Mouse (Mus musculus) left cerebral cortex, postnatal 10 days (tissue): ENCODE data around the gene Ptger2. TPM values are rescaled to one million over a fixed set of nuclear protein-coding genes. Genes with fewer than 3 reads are reported as not detected.
"Not testable (repeated sequence)": the region's sequence is repeated elsewhere in the genome, so short reads cannot be mapped to it uniquely, and the experiment has no call there.

Experiments
- DNase-seq, 2 experiments: peaks; one replicate each; pipeline ENCODE4 v3.0.0; 2021 to 2022; ENCODE audit warnings: low spot score in 2 of 2, mixed read lengths in 1 of 2; ENCODE audit errors: extremely low spot score in 1 of 2
- intact Hi-C: fragments of 180-260 bp; cut with DNase I; formaldehyde crosslinking; loops from one replicate; pipeline ENCODE4 v1.15.1; 2025
- total RNA-seq, 2 experiments: library from RNA; stranded (reverse); gene quantifications; 2 replicates each; pipeline ENCODE4 v1.2.3; 2021

Ptger2 gene
- total RNA-seq: under 1 TPM; 0.57 to 0.66 TPM

DNA sequence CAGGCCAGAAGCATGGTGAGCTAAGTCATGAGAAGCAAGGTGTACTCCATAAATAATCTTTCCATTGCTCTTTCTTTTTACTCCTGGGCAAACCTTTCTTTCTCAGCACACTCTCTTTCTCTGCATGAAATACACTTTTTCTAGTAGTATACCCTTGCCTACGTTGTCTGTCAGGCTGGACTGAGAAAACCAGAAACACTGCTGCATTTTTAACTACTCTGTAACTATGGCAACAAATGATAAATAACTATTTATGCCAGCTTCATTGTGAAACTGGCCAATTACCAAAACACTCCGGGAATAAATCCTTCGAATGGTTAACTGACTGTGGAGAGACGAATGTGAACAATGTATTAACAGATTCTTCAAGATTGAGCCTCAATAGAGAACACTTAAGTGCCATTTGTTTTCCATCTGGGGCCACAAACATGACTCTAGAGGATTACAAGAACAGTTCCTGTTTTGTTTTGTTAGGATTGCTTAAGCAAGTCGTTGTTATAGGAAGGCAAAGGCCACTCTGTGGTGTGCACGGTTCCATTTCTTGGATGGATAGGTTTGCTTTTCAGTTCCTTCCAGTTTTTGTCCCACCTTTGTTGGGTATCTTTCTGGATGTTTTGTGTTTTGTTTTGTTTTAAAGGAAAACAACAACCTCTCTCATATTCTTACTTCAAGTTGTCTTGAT, at the start of gene Ptger2:
TSS of gene Ptger2 (plus strand) at position 522 of the 682 bp plus-strand sequence.
- intact Hi-C loops: not testable (repeated sequence)

DNA sequence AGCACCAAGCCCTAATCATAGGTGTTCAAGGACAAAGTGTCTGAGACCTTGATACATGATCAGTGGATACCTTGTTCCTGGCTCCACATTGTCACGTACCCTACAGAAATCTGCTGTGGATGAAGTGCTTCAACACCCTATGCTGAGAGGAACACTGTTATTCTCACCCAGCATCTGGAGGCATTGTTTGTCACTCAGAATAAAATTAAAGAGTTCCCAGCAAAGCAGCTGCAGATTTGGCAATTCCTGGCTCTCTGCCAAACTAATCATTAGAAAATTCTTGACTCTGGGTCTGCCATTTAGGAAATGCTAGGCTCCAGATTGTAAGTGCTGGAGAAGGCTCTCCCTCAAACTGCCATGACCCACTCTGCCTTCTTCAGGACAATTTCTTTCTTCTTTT, 27.2 kb upstream of the Ptger2 start:
- no peak for DNase-seq
- intact Hi-C loops: no loop called here

More for the DNA sequence above, at the start of gene Ptger2:
- not testable (repeated sequence) for DNase-seq

DNA sequence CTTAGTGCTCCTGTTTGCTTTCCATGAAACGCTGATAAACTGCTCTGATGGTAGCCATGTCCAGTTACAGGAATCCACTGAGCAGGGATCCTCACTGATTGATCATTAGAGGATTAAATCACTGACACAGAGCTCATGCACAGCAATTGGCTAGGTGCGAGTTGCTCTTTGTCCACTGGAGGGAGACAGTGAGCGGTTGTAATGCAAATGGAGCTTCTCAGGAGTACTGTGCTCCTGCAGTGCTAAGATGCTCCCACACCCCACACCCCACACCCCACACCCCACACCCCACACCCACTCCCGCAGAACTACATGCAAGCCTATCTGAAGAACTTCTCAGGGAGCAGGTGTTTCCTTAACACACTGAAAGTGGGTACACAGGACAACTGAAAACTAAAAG, 10.7 kb upstream of the Ptger2 start:
- peak; percentile 33 to 57 for DNase-seq
- intact Hi-C loops: loop anchor here (10.0 kb wide), 1 partner anchor 122 kb away; the partner anchor contains the start of gene Ptgdr

DNA sequence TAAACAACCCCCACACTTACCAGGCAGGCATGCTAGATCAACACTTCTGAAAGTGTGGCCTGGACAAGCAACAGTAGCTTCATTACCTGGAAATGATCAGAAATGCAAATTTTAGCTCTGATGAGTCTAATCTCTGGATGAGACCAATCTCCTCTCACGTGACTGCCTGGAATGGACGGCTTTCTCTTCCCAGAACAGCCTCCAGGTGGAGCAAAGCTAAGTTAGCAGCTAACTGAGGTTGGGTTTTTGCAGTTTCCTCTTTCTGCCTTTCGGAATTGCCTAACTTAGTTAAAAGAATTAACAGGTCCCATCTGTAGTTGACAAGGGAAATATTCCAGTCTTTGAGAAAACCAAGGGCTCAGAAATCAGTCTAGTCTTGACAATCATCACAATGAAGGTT, 8.1 kb upstream of the Ptger2 start:
- intact Hi-C loops: loop anchor here (1.0 to 10.0 kb wide), 2 partner anchors 125 to 162 kb away; partner anchors contain the start of gene Ptgdr
- DNase-seq: no peak

DNA sequence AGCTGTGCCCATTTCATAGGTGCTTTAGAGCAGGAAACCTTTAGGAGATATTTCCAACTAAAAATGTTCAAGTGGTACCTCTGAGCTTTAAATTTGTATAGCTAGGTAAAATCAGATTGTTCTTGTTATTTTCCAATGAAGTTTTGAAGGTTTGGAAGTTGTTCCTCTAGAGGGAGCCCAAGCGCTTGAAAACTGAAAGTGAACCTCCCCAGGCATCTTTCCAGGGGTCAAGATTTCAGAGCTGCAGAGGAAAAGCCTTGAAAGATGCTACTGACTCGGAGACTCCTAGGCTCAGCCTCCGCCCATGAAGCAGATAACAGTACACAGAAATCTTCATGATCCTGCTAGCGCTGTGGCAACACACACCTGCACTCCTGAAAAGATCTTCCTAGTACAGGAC, 6.5 kb upstream of the Ptger2 start:
- intact Hi-C loops: no loop called here

DNA sequence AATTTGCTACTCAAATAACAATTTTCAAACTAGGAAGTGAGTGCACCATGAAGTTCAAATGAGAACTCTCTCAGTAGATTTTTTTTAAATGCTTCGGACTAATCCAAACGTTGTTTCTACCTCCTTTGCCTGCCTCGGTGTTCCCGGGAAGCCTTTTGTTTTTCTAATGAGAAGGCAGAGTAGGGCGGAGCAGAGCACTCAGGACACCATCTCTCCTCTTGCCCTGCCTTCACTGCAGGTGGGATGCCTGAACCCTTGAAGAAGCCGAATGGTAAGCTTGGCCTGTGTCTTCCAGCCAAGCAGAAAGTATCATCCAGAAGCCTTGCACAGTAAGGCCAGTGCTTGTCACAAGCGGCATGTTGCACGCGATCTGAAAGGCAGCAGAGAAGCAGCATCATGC, 3.9 kb upstream of the Ptger2 start:
- intact Hi-C loops: no loop called here
- no peak for DNase-seq

More for the DNA sequence above, 6.5 kb upstream of the Ptger2 start:
- DNase-seq: peak; percentile 20 to 40

DNA sequence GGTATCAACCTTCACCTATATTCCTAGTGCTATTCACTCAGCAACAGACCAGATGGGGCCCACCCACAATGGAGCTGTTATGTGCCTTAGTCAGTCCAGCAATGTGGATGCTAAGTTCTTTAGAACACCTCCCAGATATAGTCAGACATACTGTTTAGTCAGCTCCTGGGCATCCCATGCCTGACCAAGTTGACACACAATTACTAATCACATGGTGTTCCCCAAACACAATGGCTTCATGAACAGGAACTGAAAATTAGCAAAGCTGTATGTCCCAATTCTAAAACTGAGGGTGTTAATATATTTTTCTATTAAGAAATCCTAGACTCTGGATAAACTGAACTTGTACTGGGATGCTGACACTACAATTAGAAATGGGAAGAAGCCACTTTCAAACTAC, 1.7 kb upstream of the Ptger2 start:
- DNase-seq: no peak
- intact Hi-C loops: no loop called here

DNA sequence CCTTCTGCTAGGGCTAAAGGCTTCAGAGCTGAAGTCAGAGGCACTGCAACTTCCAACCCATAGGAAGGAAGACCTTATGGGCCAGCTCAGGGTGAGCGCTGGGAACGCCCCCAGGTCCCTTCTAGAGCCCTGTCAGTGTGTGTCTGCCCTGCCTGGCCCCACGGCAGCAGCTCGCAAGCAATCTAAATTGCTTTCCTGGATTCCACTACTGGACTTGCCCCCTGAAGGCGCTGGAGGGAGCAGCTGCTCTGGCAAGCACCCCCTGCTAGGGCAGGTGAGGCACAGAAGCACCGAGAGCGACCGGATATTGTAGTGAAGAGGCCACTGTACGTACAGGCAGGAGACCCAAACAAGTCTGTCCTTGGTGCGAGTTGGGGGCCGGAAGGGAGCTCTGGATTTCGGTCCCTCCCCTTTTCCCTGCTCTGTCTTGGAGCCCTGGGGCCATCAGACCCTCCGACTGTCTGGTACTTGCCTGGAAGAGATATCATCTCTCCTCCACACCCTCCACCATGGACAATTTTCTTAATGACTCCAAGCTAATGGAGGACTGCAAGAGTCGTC, 541 bp downstream of the Ptger2 start:
- intact Hi-C loops: no loop called here
- no peak for DNase-seq

DNA sequence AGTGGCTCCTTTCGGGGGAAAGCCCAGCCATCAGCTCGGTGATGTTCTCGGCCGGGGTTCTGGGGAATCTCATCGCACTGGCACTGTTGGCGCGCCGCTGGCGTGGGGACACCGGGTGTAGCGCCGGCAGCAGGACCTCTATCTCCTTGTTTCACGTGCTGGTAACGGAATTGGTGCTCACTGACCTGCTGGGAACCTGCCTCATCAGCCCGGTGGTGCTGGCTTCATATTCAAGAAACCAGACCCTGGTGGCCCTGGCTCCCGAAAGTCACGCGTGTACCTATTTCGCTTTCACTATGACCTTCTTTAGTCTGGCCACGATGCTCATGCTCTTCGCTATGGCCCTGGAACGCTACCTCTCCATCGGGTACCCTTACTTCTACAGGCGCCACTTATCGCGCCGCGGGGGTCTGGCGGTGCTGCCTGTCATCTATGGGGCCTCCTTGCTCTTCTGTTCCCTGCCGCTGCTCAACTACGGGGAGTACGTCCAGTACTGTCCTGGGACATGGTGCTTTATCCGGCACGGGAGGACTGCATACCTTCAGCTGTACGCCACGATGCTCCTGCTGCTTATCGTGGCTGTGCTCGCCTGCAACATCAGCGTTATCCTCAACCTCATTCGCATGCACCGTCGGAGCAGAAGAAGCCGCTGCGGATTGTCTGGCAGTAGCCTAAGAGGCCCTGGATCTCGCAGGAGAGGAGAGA, 1.2 kb downstream of the Ptger2 start:
- intact Hi-C loops: no loop called here
- DNase-seq: peak in 1 of 2 experiments; percentile 30

DNA sequence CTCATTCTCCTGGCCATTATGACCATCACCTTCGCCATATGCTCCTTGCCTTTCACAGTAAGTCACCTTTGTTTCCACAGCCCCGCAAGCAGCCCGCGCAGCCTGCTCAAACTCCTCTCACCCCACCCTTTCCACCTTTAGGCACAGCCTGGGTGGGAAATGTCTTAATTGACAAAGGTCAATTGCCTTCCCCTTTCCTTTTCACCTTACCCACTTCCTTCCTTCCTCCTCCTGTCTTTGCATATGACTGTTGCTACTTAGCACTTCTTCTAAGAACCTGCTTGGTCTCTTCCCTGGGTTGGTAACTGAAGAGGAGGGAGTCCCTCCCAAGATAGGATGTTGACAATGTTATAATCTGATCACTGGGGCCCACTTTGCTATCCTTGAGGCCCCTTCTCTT, 1.8 kb downstream of the Ptger2 start:
- intact Hi-C loops: no loop called here
- DNase-seq: no peak

DNA sequence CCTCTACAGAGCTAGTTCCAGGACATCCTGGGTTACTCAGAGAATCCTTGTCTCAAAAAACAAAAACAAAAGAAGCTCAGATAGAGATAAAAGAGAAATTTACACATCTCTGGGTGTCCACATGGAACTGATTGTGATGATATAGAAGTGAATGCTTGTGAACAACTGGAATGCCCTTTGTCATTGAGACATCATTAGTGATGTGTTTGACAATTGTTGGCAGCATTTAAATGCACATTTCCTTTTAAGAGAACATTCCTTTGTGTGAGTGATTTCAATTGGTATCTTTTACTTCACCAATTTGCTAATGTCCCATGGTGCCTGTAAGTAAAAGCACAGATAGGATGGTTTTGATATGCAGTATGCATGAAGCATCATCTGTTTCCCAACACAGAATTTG, 6.3 kb downstream of the Ptger2 start:
- no peak for DNase-seq
- intact Hi-C loops: no loop called here

DNA sequence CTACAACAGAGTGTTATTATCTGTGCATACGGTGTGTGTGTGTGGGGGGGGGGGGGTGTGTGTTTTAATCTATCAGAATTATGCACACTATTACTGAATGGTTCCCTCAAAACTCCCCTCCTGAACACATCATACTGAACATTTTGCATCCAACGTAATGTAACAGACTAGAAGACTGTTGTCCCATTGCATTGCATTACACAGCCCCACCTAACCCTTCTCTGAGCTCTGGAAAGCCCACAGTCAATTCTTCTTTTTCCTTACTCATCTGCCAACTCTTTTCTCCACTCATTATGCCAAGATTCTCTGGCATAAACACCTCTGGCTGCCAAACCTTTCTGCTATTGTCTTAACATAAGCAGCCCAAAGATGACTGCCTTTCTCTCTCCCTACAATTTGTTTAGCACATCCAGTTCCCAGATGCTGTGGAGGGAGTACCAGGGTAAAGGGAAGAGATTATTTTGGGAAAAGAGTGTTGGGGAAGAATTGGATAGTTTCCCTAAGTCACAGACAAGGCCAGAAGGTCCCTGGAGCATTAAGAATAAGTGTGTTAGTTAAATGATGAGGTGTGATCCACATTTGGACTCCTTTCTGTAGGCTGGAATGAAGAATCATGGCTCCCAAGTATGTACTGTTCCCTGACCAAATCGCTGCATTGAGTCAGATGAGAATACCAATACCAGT, 12.2 kb downstream of the Ptger2 start:
- intact Hi-C loops: no loop called here

DNA sequence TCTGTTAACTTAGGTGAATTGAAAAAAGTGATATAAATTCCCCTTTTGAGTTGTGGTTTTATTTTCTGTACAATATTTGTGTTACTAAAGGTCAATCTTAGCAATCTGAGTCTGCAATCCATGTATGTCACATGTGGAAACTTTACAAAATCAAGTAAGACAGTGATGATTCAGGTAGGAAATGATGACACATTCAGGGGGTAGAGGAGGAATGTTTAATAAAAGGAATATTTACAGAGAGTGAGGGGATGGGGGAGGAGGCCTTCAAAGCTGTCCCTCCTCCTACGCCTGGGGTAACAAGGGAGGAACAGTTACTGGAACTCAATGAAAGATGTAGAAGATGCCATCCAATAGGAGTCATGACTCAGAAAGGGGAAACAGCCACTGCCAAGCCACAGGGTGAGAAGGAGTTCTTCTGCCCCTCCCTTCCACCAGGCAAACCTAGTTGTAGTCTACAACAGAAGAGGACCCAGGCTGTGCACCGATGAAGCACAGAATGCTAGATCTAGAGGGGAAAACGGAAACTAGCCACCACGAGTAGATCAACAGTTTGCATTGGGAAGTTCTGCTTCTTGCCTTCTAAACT, 17.8 kb downstream of the Ptger2 start:
- intact Hi-C loops: no loop called here

More for the DNA sequence above, 12.2 kb downstream of the Ptger2 start:
- no peak for DNase-seq

DNA sequence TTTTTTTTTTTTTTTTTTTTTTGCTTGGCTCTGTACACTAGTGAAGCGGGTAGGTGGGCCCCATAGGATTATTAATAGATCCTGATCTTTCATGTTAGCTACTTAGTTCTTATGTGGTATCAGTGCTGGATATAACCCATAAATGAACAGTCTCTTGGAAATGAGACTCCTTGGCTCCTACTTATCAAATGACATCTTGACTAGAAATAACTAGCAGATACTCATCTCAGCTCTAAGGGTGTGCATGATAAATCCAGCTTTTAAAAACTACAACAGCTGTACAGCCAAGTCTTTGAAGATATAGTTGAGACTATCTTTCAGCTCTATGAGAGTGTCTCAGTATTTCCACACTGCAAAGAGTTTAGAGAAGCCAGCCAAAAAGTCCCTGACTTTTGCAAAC, 21.2 kb downstream of the Ptger2 start:
- intact Hi-C loops: no loop called here
- DNase-seq: no peak

More for the DNA sequence above, 17.8 kb downstream of the Ptger2 start:
- no peak for DNase-seq

DNA sequence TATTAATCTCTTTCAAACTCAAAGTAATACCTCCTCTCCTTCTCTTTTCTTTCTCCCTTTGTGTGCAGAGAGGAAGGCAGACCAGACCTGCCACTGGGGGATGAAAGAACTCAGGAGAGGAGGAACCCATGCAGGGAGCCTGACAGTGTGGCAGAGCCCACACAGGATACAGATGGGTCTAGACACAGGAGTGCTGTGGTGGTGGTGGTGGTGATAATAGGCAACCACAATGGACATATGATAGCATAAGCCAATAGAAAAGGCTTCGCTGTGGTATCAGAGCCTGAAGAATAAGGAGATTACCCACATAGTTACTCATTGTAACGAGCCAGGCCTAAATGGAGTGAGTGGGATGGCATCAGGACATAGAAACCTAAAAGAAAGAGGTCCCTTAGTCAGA, 23.3 kb downstream of the Ptger2 start:
- no peak for DNase-seq
- intact Hi-C loops: no loop called here

DNA sequence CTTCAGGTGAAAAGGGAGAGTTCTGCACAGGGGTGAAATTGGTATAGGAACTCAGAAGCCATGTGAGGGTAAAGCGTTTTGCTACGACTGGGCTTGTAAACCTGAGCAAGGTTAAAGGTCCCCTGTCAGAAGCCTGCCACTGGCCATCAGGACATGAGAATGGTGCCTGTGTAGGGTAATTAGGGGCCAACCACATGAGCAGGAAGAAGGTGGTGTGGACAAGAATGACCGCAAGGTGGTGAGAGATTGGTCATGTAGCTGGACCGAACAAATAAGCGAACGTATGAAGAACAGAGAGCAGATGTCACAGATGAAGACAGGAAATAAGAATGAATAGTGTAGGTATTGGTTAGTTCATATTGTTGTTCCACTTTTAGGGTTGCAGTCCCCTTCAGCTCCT, 23.7 kb downstream of the Ptger2 start:
- DNase-seq: no peak
- intact Hi-C loops: no loop called here

DNA sequence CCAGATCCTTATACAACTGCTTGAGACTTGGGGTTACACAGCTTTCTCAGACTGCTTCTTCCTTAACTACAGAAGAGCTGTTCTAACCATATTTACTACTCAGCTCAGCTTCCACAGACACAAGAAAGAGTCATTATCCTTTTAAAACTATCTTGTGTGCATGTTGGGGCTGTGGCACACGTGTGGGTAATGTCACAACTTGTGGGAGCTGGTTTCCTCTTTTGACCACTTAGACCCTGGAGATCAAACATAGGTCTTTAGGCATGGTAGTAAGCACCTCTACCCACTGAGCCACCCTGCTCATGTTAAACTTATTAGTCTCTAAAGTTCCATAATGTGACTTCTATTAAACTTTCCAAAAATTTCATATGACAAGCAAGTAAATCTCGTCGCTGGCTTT, 33.6 kb downstream of the Ptger2 start:
- intact Hi-C loops: no loop called here

DNA sequence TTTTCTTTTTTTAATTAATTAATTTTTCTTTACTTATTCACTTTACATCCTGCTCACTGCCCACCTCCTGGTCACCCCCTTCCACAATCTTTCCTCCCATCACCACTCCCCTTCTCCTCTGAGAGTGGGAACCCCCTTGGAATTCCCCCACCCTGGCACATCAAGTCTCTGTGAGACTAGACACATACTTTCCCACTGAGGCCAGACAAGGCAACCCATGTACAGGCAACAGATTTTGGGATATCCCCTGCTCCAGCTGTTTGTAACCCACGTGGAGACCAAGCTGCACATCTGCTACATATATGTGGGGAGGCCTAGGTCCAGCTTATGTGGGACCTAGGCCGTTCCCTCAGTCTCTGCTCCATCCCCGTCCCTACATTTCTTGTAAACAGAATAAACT, 46.3 kb downstream of the Ptger2 start:
- intact Hi-C loops: no loop called here
- DNase-seq: no peak

More for the DNA sequence above, 33.6 kb downstream of the Ptger2 start:
- no peak for DNase-seq

DNA sequence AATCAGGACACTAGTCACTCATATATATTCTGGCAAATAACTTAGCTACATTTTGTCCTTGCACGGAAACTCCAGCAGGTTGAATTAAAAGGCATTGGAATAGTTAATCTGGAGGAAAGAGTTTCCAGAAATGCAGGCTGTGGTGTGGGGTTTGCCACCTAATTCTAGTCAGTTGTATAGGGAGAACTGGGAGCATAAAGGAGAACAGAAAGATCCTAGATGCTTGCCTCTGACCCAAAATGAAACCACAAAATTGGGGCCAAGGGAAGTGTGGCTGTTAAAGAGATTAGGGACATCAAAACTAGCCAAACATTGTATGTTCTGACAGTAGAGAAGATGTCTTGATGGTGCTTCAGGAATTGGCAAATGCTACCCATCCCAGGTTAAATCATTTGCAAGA, 48.6 kb downstream of the Ptger2 start:
- no peak for DNase-seq
- intact Hi-C loops: no loop called here
